In genomic region chr14:77477704-77478103, GRCm38 (mm10) we compare ENCODE assay signal across 21 mouse cellular contexts.
DNase-seq lines count a peak whose midpoint lies in the region; ATAC-seq and TF ChIP-seq lines count a peak whose summit lies in the region.
"Had no signal": no experiment of that assay in that cellular context is flagged by ENCODE, and none has a peak within 500 bp of the region (broad histone marks: within the 10 kb centered on the region; RNA-seq: fewer than 3 reads in every experiment).

No protein-coding gene starts in this region.

- ATAC-seq in hindbrain, embryonic 11.5 days (ENCODE audit: low FRiP score), result peak; percentile 79
- ATAC-seq in hindbrain, postnatal 0 days, result no peak
- ATAC-seq in midbrain, embryonic 12.5 days (ENCODE audit: low FRiP score, low read depth), result peak; percentile 65
- no peak for ATAC-seq in midbrain, embryonic 16.5 days
- peak; percentile 37; the same call in 1 of the 2 replicates for ATAC-seq in neural tube, embryonic 12.5 days (ENCODE audit: low FRiP score, low read depth)
- ATAC-seq: CD4-positive, CD25-positive, alpha-beta regulatory T cell, adult 4 months had no signal

- H3K4me3 ChIP-seq in hindbrain, embryonic 11.5 days (ENCODE audit: low read depth, low read length), result no peak overlapping the region
- H3K4me3 ChIP-seq in hindbrain, postnatal 0 days (ENCODE audit: low read length), result no peak overlapping the region
- H3K4me3 ChIP-seq in midbrain, embryonic 12.5 days, result no peak overlapping the region
- H3K4me3 ChIP-seq in midbrain, embryonic 16.5 days (ENCODE audit: low read depth, low read length), result no peak overlapping the region
- H3K4me3 ChIP-seq in neural tube, embryonic 12.5 days, result no peak overlapping the region
- H3K4me3 ChIP-seq: embryonic facial prominence, embryonic 13.5 days; forebrain, embryonic 12.5 days; heart, embryonic 10.5 days had no signal

- no peak overlapping the region for H3K9ac ChIP-seq in hindbrain, embryonic 11.5 days (ENCODE audit: low read depth, low read length)
- H3K9ac ChIP-seq in hindbrain, postnatal 0 days (replicated peaks; ENCODE audit: low read length), result no peak overlapping the region
- no peak overlapping the region for H3K9ac ChIP-seq in midbrain, embryonic 12.5 days (replicated peaks)
- H3K9ac ChIP-seq in midbrain, embryonic 16.5 days (ENCODE audit: low read depth, low read length), result no peak overlapping the region
- no peak overlapping the region for H3K9ac ChIP-seq in neural tube, embryonic 12.5 days
- H3K9ac ChIP-seq: embryonic facial prominence, embryonic 13.5 days; forebrain, embryonic 12.5 days had no signal

- peak; percentile 38 for DNase-seq in hindbrain, embryonic 11.5 days (ENCODE audit: low spot score)
- DNase-seq in hindbrain, postnatal 0 days (ENCODE audit: low spot score), result no peak
- DNase-seq in neural tube, embryonic 10.5 days (ENCODE audit: extremely low spot score, low spot score), result no peak
- DNase-seq in kidney, postnatal 36 days, result no peak
- DNase-seq: adrenal gland, adult 8-10 months; B cell, adult 2 months; cerebellum, adult 11-12 months; cerebellum, adult 9-10 months; cerebellum, postnatal 36 days; gastrocnemius, postnatal 10 days; heart, adult 18-20 months; heart, postnatal 10 days; heart, postnatal 4 days had no signal

- H3K4me1 ChIP-seq in hindbrain, embryonic 11.5 days (replicated peaks; ENCODE audit: control insufficient read depth, insufficient read depth, low read length), result no peaks in the 10 kb centered on the region
- H3K4me1 ChIP-seq in hindbrain, postnatal 0 days (ENCODE audit: insufficient read depth, low read length), result no peaks in the 10 kb centered on the region
- H3K4me1 ChIP-seq in midbrain, embryonic 12.5 days, result 0 out of 2 replicates have a peak, but pooled peaks cover 4% of the 10 kb centered on the region
- H3K4me1 ChIP-seq in midbrain, embryonic 16.5 days (ENCODE audit: control insufficient read depth, insufficient read depth, low read length), result no peaks in the 10 kb centered on the region
- no peaks in the 10 kb centered on the region; the same call in 1 of the 2 replicates for H3K4me1 ChIP-seq in neural tube, embryonic 12.5 days

- H3K27me3 ChIP-seq in hindbrain, embryonic 11.5 days (ENCODE audit: control insufficient read depth, insufficient read depth, low read length), result no peaks in the 10 kb centered on the region
- no peaks in the 10 kb centered on the region for H3K27me3 ChIP-seq in hindbrain, postnatal 0 days (ENCODE audit: insufficient read depth, low read length)
- H3K27me3 ChIP-seq in midbrain, embryonic 12.5 days, result no peaks in the 10 kb centered on the region
- H3K27me3 ChIP-seq in midbrain, embryonic 16.5 days (ENCODE audit: control insufficient read depth, insufficient read depth, low read depth, low read length), result no peaks in the 10 kb centered on the region
- H3K27me3 ChIP-seq in neural tube, embryonic 12.5 days (replicated peaks), result no peaks in the 10 kb centered on the region
- H3K27me3 ChIP-seq: embryonic facial prominence, embryonic 13.5 days; forebrain, embryonic 12.5 days had no signal

- 69% methylated on average over 4 of the region's 4 CpGs for WGBS in hindbrain, embryonic 11.5 days
- 57% methylated on average over 4 of the region's 4 CpGs for WGBS in hindbrain, postnatal 0 days
- 60% methylated on average over 4 of the region's 4 CpGs for WGBS in midbrain, embryonic 12.5 days
- 44% methylated on average over 4 of the region's 4 CpGs for WGBS in midbrain, embryonic 16.5 days
- 72% methylated on average over 4 of the region's 4 CpGs for WGBS in neural tube, embryonic 12.5 days

- H3K27ac ChIP-seq in hindbrain, embryonic 11.5 days (ENCODE audit: low read depth, low read length), result no peak overlapping the region
- no peak overlapping the region for H3K27ac ChIP-seq in hindbrain, postnatal 0 days
- H3K27ac ChIP-seq in midbrain, embryonic 12.5 days (replicated peaks), result peak overlapping the region; percentile 65; the same call in 1 of the 2 replicates
- no peak overlapping the region for H3K27ac ChIP-seq in midbrain, embryonic 16.5 days (ENCODE audit: low read length)
- H3K27ac ChIP-seq in neural tube, embryonic 12.5 days, result no peak overlapping the region
- H3K27ac ChIP-seq: embryonic facial prominence, embryonic 13.5 days; forebrain, embryonic 12.5 days; heart, embryonic 10.5 days had no signal

- TF ChIP-seq CTCF in hindbrain, postnatal 0 days (IDR thresholded peaks at IDR 0.05; ENCODE audit: low read depth), result no peak

- no peaks in the 10 kb centered on the region for H3K36me3 ChIP-seq in hindbrain, embryonic 11.5 days (ENCODE audit: control insufficient read depth, insufficient read depth, low read length)
- H3K36me3 ChIP-seq in hindbrain, postnatal 0 days (ENCODE audit: insufficient read depth, low read length), result no peaks in the 10 kb centered on the region
- no peaks in the 10 kb centered on the region for H3K36me3 ChIP-seq in midbrain, embryonic 12.5 days
- no peaks in the 10 kb centered on the region for H3K36me3 ChIP-seq in midbrain, embryonic 16.5 days (ENCODE audit: control insufficient read depth, insufficient read depth, low read length)
- no peaks in the 10 kb centered on the region for H3K36me3 ChIP-seq in neural tube, embryonic 12.5 days
- H3K36me3 ChIP-seq: embryonic facial prominence, embryonic 13.5 days; forebrain, embryonic 12.5 days; G1E; heart, embryonic 10.5 days had no signal

- H3K9me3 ChIP-seq in hindbrain, embryonic 11.5 days (ENCODE audit: control insufficient read depth, low read length), result no peaks in the 10 kb centered on the region
- H3K9me3 ChIP-seq in hindbrain, postnatal 0 days (ENCODE audit: low read length), result no peaks in the 10 kb centered on the region
- H3K9me3 ChIP-seq in midbrain, embryonic 12.5 days, result no peaks in the 10 kb centered on the region
- no peaks in the 10 kb centered on the region for H3K9me3 ChIP-seq in midbrain, embryonic 16.5 days (replicated peaks; ENCODE audit: control insufficient read depth, low read length, poor library complexity, severe bottlenecking)
- no peaks in the 10 kb centered on the region for H3K9me3 ChIP-seq in neural tube, embryonic 12.5 days
- H3K9me3 ChIP-seq: embryonic facial prominence, embryonic 13.5 days; forebrain, embryonic 12.5 days; heart, embryonic 10.5 days had no signal

- no peak overlapping the region for H3K4me2 ChIP-seq in hindbrain, embryonic 11.5 days (replicated peaks; ENCODE audit: low read depth, low read length)
- H3K4me2 ChIP-seq in hindbrain, postnatal 0 days (ENCODE audit: low read depth, low read length), result no peak overlapping the region
- no peak overlapping the region for H3K4me2 ChIP-seq in midbrain, embryonic 12.5 days (replicated peaks)
- no peak overlapping the region for H3K4me2 ChIP-seq in midbrain, embryonic 16.5 days (ENCODE audit: low read length)
- H3K4me2 ChIP-seq in neural tube, embryonic 12.5 days (replicated peaks), result no peak overlapping the region
- H3K4me2 ChIP-seq: embryonic facial prominence, embryonic 13.5 days; forebrain, embryonic 12.5 days had no signal

Comparison
In these comparisons a context has a peak if more than half of its experiments do, and no peak if none do; other contexts are left out.
1. ATAC-seq: peak in hindbrain, embryonic 11.5 days (single experiment), midbrain, embryonic 12.5 days (single experiment) and neural tube, embryonic 12.5 days (single experiment); none in hindbrain, postnatal 0 days (single experiment) and midbrain, embryonic 16.5 days (single experiment).